Mouse (Mus musculus) liver, adult 2 months (tissue): ENCODE measurements around the gene Acot6. TPM values are rescaled to one million over a fixed set of nuclear protein-coding genes. Genes with fewer than 3 reads are reported as not detected.
"Not testable (repeated sequence)": the region's sequence is repeated elsewhere in the genome, so short reads cannot be mapped to it uniquely, and the experiment has no call there.

ENCODE experiments used
- DNase-seq: peaks from one replicate; pipeline ENCODE4 v3.0.0-alpha.2; 2011; ENCODE audit warnings: low read depth, low spot score; ENCODE audit errors: extremely low read depth
- H3K27ac ChIP-seq: fragments of 200-500 bp; replicated peaks from 2 replicates; pipeline ENCODE4 v1.5.1; 2012; ENCODE audit warnings: low read depth, mild to moderate bottlenecking, control low read depth, inconsistent platforms, low read length; ENCODE audit not compliant: insufficient read depth
- H3K27me3 ChIP-seq: fragments of 200-500 bp; 2 replicates; pipeline ENCODE4 v1.6.1; 2012; ENCODE audit warnings: mild to moderate bottlenecking, moderate library complexity, low read length, inconsistent platforms; ENCODE audit not compliant: control insufficient read depth, insufficient read depth
- H3K36me3 ChIP-seq: fragments of 200-500 bp; 2 replicates; pipeline ENCODE4 v1.6.1; 2012; ENCODE audit warnings: low read length, inconsistent platforms; ENCODE audit not compliant: control insufficient read depth, insufficient read depth
- H3K4me1 ChIP-seq: fragments of 200-500 bp; 2 replicates; pipeline ENCODE4 v1.6.1; 2011; ENCODE audit warnings: low read length; ENCODE audit not compliant: control insufficient read depth, insufficient read depth
- H3K4me3 ChIP-seq: fragments of 200-500 bp; 2 replicates; pipeline ENCODE4 v1.5.1; 2011; ENCODE audit warnings: low read depth, mild to moderate bottlenecking, control low read depth, low read length, moderate library complexity; ENCODE audit not compliant: insufficient read depth
- H3K79me2 ChIP-seq: fragments of 200-500 bp; 2 replicates; pipeline ENCODE4 v1.6.1; 2012; ENCODE audit warnings: inconsistent platforms, mild to moderate bottlenecking, low read length, moderate library complexity; ENCODE audit not compliant: control insufficient read depth, insufficient read depth
- H3K9ac ChIP-seq: fragments of 200-500 bp; 2 replicates; pipeline ENCODE4 v1.6.1; 2012; ENCODE audit warnings: low read depth, mild to moderate bottlenecking, control low read depth, inconsistent platforms, low read length
- CTCF ChIP-seq: fragments of 200-500 bp; IDR thresholded peaks from 2 replicates; pipeline ENCODE4 v1.5.1; 2011; ENCODE audit warnings: low read depth, low read length, control low read depth
- POLR2A ChIP-seq: fragments of 200-500 bp; IDR thresholded peaks from 2 replicates; pipeline ENCODE4 v1.6.1; 2011; ENCODE audit warnings: low read length, control low read depth; ENCODE audit not compliant: insufficient read depth; ENCODE audit errors: extremely low read depth
- WGBS: fragments of 180-500 bp; shearing (Covaris S2); methylation state at CpG from one replicate; pipeline ENCODE4 v1.1.7; 2018; 5-methylcytosine and 5-hydroxymethylcytosine counted together
- polyA plus RNA-seq: library from polyadenylated mRNA; depleted of rRNA; stranded (reverse); fragments of >200 nt; gene quantifications from 2 replicates; pipeline ENCODE4 v1.2.3, GENCODE M21; 2012; rRNA removed
- total RNA-seq: library from RNA; depleted of rRNA; stranded (reverse); fragments of >200 nt; gene quantifications from 2 replicates; pipeline ENCODE4 v1.2.3, GENCODE M21; 2014; rRNA removed

The Acot6 gene
- 0.74 and 1.1 TPM in 2 replicates for total RNA-seq
- polyA plus RNA-seq = 0.97 and 1.1 TPM in 2 replicates

GRCm38 (mm10) chr12:84100604-84101492 lies at the start of gene Acot6:
Gene Acot6 (plus strand): TSS chr12:84100654.
- H3K27ac ChIP-seq, H3K79me2 ChIP-seq, H3K36me3 ChIP-seq, H3K4me1 ChIP-seq, H3K27me3 ChIP-seq: not testable (repeated sequence)
- WGBS = under 1% methylated on average over 80 of the region's 80 CpGs
- Histone ChIP-seq H3K4me3 (peak within 1 kb of the TSS; percentile 60), H3K9ac (peak within 1 kb of the TSS; percentile 50)
- peak; percentile 67 for DNase-seq

- not testable (repeated sequence) for H3K36me3 ChIP-seq, H3K79me2 ChIP-seq, H3K27ac ChIP-seq, H3K4me1 ChIP-seq, H3K27me3 ChIP-seq, H3K4me3 ChIP-seq, H3K9ac ChIP-seq
- peak; percentile 91 for DNase-seq
- 35% methylated on average over 5 of the region's 5 CpGs for WGBS
These were observed 49.7 kb upstream of the Acot6 start for GRCm38 (mm10) chr12:84050744-84051143.

GRCm38 (mm10) chr12:84051937-84052474 lies 48.4 kb upstream of the Acot6 start, which contains the start of gene Acot3:
Gene Acot3 (plus strand): TSS chr12:84052144.
- peaks cover 9% of the 10 kb centered on the region for H3K4me1 ChIP-seq
- no peak for TF ChIP-seq POLR2A
- TF ChIP-seq CTCF = no peak
- H3K27ac ChIP-seq = peak within 1 kb of the TSS; percentile 81
- peak within 1 kb of the TSS; percentile 36 for H3K9ac ChIP-seq
- WGBS = 44% methylated on average over 5 of the region's 5 CpGs
- no peaks in the 10 kb centered on the region for H3K27me3 ChIP-seq
- no peak for DNase-seq
- H3K36me3 ChIP-seq = 0 out of 2 replicates have a peak, but pooled peaks cover 1% of the 10 kb centered on the region
- no peaks in the 10 kb centered on the region for H3K79me2 ChIP-seq
- H3K4me3 ChIP-seq = no peak within 1 kb of the TSS; the same call in 1 of the 2 replicates

GRCm38 (mm10) chr12:84052609-84053008 lies 47.8 kb upstream of the Acot6 start:
- Histone ChIP-seq H3K9ac (peak overlapping the region; percentile 36), H3K36me3 (no peaks in the 10 kb centered on the region), H3K4me3 (no peak overlapping the region), H3K27ac (peak overlapping the region; percentile 81), H3K79me2 (no peaks in the 10 kb centered on the region), H3K4me1 (peaks cover 9% of the 10 kb centered on the region), H3K27me3 (no peaks in the 10 kb centered on the region)
- peak; percentile 92 for DNase-seq
- WGBS = 29% methylated on average over 7 of the region's 7 CpGs
- TF ChIP-seq CTCF = no peak
- TF ChIP-seq POLR2A = no peak

- peak overlapping the region; percentile 59 for H3K4me3 ChIP-seq
- peak; percentile 98 for DNase-seq
- no peaks in the 10 kb centered on the region for H3K79me2 ChIP-seq
- no peaks in the 10 kb centered on the region for H3K36me3 ChIP-seq
- peak overlapping the region; percentile 62 for H3K9ac ChIP-seq
- TF ChIP-seq POLR2A (no peak), CTCF (no peak)
- WGBS = 6% methylated on average over 16 of the region's 16 CpGs
- peaks cover 9% of the 10 kb centered on the region for H3K4me1 ChIP-seq
- no peaks in the 10 kb centered on the region for H3K27me3 ChIP-seq
- peak overlapping the region; percentile 81 for H3K27ac ChIP-seq
These were observed 47.3 kb upstream of the Acot6 start for GRCm38 (mm10) chr12:84053173-84053572.
